Mouse (Mus musculus) spleen, adult 2 months (tissue): ENCODE measurements around the gene Olfr161. TPM values are rescaled to one million over a fixed set of nuclear protein-coding genes. Genes with fewer than 3 reads are reported as not detected.
"Not testable (repeated sequence)": the region's sequence is repeated elsewhere in the genome, so short reads cannot be mapped to it uniquely, and the experiment has no call there.

Experiments
- DNase-seq, 2 experiments: peaks; one replicate each; pipeline versions ENCODE4 v3.0.0 to v3.0.0-alpha.2; 2012 to 2021; ENCODE audit warnings: low spot score in 2 of 2, low read depth in 1 of 2
- H3K27ac ChIP-seq: fragments of 200-500 bp; 2 replicates; pipeline ENCODE4 v1.5.1; 2012; ENCODE audit warnings: low read length, inconsistent platforms; ENCODE audit not compliant: insufficient read depth
- H3K27me3 ChIP-seq: fragments of 200-500 bp; 2 replicates; pipeline ENCODE4 v1.6.1; 2012; ENCODE audit warnings: mild to moderate bottlenecking, moderate library complexity, low read length, inconsistent platforms; ENCODE audit not compliant: control insufficient read depth, insufficient read depth
- H3K36me3 ChIP-seq: fragments of 200-500 bp; 2 replicates; pipeline ENCODE4 v1.6.1; 2012; ENCODE audit warnings: mild to moderate bottlenecking, low read length, inconsistent platforms; ENCODE audit not compliant: control insufficient read depth, insufficient read depth
- H3K4me1 ChIP-seq: fragments of 200-500 bp; 2 replicates; pipeline ENCODE4 v1.6.1; 2011; ENCODE audit warnings: inconsistent platforms; ENCODE audit not compliant: control insufficient read depth, insufficient read depth, insufficient read length
- H3K4me3 ChIP-seq: fragments of 200-500 bp; 2 replicates; pipeline ENCODE4 v1.5.1; 2011; ENCODE audit warnings: mild to moderate bottlenecking, inconsistent platforms; ENCODE audit not compliant: insufficient read depth, insufficient read length; ENCODE audit errors: extremely low read depth
- CTCF ChIP-seq: fragments of 200-500 bp; IDR thresholded peaks from 2 replicates; pipeline ENCODE4 v1.5.1; 2011; ENCODE audit warnings: mild to moderate bottlenecking, inconsistent platforms; ENCODE audit not compliant: insufficient read depth, insufficient read length, insufficient replicate concordance; ENCODE audit errors: extremely low read depth
- POLR2A ChIP-seq: fragments of 200-500 bp; IDR thresholded peaks from 2 replicates; pipeline ENCODE4 v1.6.1; 2011; ENCODE audit warnings: low read depth, low read length, inconsistent platforms
- WGBS: fragments of 180-500 bp; shearing (Covaris S2); methylation state at CpG from one replicate; pipeline ENCODE4 v1.1.7; 2018; 5-methylcytosine and 5-hydroxymethylcytosine counted together
- polyA plus RNA-seq: library from polyadenylated mRNA; depleted of rRNA; stranded (reverse); fragments of >200 nt; gene quantifications from 2 replicates; pipeline ENCODE4 v1.2.3, GENCODE M21; 2012; rRNA removed

The Olfr161 gene
- not detected in 2 replicates for polyA plus RNA-seq

GRCm38 (mm10) chr16:3590691-3591090 lies at the start of gene Olfr161:
Olfr161 (plus strand) TSS chr16:3591042.
- no peak for TF ChIP-seq POLR2A
- no peak for TF ChIP-seq CTCF
- 46% methylated on average over 1 of the region's 1 CpGs for WGBS
- Histone ChIP-seq H3K27ac (no peak within 1 kb of the TSS), H3K36me3 (no peaks in the 10 kb centered on the region), H3K4me3 (no peak within 1 kb of the TSS), H3K27me3 (no peaks in the 10 kb centered on the region), H3K4me1 (no peaks in the 10 kb centered on the region)
- no peak for DNase-seq

DNA sequence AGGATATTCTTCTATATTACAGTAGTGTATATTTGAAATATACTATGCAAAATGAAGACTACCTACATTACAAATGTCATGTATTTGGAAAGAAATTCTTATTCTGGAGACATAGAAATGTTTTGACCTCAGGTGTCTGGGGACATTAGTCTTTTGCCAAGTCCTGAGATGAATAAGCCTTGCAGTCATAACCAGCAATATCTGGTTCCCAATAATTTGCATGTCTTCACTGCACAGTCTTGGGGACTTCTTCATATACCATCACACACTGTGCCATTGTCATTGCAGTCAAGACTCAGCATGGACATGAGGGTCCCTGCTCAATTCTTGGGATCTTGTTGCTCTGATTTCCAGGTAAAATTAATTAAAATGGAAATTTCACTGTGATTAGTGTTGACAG lies 27.3 kb upstream of the Olfr161 start:
- H3K27ac ChIP-seq, result no peak overlapping the region
- H3K4me1 ChIP-seq, result no peaks in the 10 kb centered on the region
- H3K4me3 ChIP-seq, result no peak overlapping the region
- no peak for TF ChIP-seq POLR2A
- TF ChIP-seq CTCF, result no peak
- no peaks in the 10 kb centered on the region for H3K36me3 ChIP-seq
- DNase-seq, result no peak
- no peaks in the 10 kb centered on the region for H3K27me3 ChIP-seq

DNA sequence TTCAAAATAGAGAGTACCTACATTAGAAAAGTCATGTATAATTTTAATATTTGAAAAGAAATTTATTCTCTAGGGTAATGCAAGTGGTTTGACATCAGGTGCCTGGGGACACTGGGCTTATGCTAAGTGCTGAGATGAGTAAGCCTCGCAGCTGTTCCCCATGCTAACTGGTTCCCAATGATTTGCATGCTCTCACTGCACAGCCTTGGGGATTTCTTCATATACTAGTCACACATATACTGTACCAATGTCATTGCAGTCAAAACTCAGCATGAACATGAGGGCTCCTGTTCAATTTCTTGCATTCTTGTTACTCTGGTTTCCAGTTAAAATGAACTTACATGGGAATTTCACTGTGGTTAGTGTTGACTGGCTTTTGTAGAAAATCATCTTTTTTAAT lies 13.2 kb upstream of the Olfr161 start:
- not testable (repeated sequence) for H3K36me3 ChIP-seq, H3K27ac ChIP-seq, H3K27me3 ChIP-seq, H3K4me3 ChIP-seq, DNase-seq, H3K4me1 ChIP-seq
- WGBS, result 72% methylated on average over 1 of the region's 1 CpGs

- H3K4me1 ChIP-seq, H3K36me3 ChIP-seq, H3K27ac ChIP-seq, H3K4me3 ChIP-seq, H3K27me3 ChIP-seq, DNase-seq: not testable (repeated sequence)
- 80% methylated on average over 1 of the region's 1 CpGs for WGBS
Measured at GRCm38 (mm10) chr16:3578227-3578848, 12.5 kb upstream of the Olfr161 start.

GRCm38 (mm10) chr16:3631376-3631775 lies 40.5 kb downstream of the Olfr161 start:
- not testable (repeated sequence) for H3K27me3 ChIP-seq, DNase-seq, H3K36me3 ChIP-seq, H3K4me3 ChIP-seq, H3K27ac ChIP-seq, H3K4me1 ChIP-seq
- WGBS, result 85% methylated on average over 5 of the region's 5 CpGs

- not testable (repeated sequence) for H3K4me3 ChIP-seq, H3K4me1 ChIP-seq, H3K36me3 ChIP-seq, H3K27ac ChIP-seq, H3K27me3 ChIP-seq, DNase-seq
- 36% methylated on average over 27 of the region's 27 CpGs for WGBS
Measured at GRCm38 (mm10) chr16:3632572-3633361, 41.9 kb downstream of the Olfr161 start.

Other genes with a start within 250 kb of the Olfr161 start
- 2.9 and 3.2 TPM in 2 replicates for gene Mefv, start 127.1 kb downstream of the Olfr161 start, polyA plus RNA-seq
- gene Zfp263, start 153.1 kb downstream of the Olfr161 start, polyA plus RNA-seq, result 8.9 and 10.5 TPM in 2 replicates
- not detected in 2 replicates for gene Olfr15, start 239.8 kb downstream of the Olfr161 start, polyA plus RNA-seq